Mouse (Mus musculus) layer of hippocampus, adult 2 months (tissue): ENCODE data around the gene Zc3h15. TPM values are rescaled to one million over a fixed set of nuclear protein-coding genes. Genes with fewer than 3 reads are reported as not detected.
"Not testable (repeated sequence)": the region's sequence is repeated elsewhere in the genome, so short reads cannot be mapped to it uniquely, and the experiment has no call there.

ENCODE experiments used
- DNase-seq, 2 experiments: peaks; one replicate each; pipeline ENCODE4 v3.0.0; 2022; ENCODE audit warnings: low spot score in 2 of 2
- H3K27ac ChIP-seq: fragments of 200-600 bp; 2 replicates; pipeline ENCODE4 v1.8.1; 2022
- H3K4me3 ChIP-seq: fragments of 200-600 bp; 2 replicates; pipeline ENCODE4 v1.8.1; 2022; ENCODE audit warnings: mild to moderate bottlenecking
- CTCF ChIP-seq: fragments of 200-600 bp; conservative IDR thresholded peaks from 2 replicates; pipeline ENCODE4 v1.8.1; 2022; ENCODE audit warnings: antibody characterized with exemption, mild to moderate bottlenecking, moderate library complexity
- total RNA-seq, 2 experiments: library from RNA; stranded (reverse); gene quantifications; 2 replicates each; pipeline ENCODE4 v1.2.3; 2021

Zc3h15 gene
- total RNA-seq, 2 experiments from 2014 or later, result 131 to 134 TPM

DNA sequence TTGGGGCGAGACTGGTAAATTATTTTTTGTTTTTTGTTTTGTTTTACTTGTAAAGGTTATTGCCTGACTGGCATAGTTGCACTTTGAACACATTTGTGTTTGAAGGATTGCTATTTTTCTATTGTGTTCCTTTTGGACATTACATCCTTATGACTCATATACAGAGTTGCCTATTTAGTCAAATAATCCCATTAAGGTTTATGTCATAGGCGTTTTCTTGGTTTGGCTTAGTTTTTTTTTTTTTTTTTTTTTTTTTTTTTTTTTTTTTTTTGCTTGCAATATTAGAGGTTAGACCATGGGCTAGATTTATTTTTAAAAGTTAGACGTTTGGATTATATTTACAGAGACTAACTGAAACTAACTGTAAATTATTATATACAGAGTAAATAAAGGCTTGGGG, 15.0 kb downstream of the Zc3h15 start:
- no peak overlapping the region for H3K27ac ChIP-seq
- TF ChIP-seq CTCF, result no peak
- no peak for DNase-seq
- no peak overlapping the region for H3K4me3 ChIP-seq

DNA sequence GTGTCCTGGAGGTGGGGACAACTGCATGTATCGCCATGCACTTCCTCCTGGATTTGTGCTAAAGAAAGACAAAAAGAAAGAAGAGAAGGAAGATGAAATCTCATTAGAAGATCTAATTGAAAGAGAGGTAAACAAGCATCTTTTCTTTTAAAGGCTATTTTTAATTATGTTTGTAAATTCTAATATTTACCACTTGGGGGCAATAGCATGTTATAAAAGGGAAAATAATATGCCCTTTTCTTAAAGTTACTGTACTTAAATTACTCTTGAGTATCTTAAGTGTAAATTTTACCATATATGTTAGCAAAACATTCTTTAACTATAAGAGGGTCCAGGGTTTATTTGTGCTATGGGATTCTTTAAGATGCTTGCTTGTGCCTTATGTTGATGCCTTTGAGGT, 15.9 kb downstream of the Zc3h15 start:
- peak; percentile 71 for TF ChIP-seq CTCF
- H3K4me3 ChIP-seq, result no peak overlapping the region
- no peak for DNase-seq
- no peak overlapping the region for H3K27ac ChIP-seq

DNA sequence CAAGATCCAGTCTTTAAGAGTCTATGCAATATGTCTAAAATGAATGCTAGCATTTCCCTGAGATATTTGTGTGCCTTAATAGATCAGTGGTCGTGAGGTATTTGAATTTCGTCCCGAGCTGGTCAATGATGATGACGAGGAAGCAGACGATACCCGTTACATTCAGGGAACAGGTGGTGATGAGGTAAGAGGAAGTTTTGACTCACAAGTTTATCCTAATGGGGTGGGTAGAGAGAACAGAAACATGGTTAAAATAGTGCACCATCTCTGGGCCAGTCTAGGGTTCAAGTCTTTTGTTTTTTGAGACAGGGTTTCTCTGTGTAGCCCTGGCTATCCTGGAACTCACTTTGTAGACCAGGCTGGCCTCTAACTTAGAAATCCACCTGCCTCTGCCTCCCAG, 17.1 kb downstream of the Zc3h15 start:
- Histone ChIP-seq H3K27ac (no peak overlapping the region), H3K4me3 (no peak overlapping the region)
- no peak for DNase-seq
- no peak for TF ChIP-seq CTCF

DNA sequence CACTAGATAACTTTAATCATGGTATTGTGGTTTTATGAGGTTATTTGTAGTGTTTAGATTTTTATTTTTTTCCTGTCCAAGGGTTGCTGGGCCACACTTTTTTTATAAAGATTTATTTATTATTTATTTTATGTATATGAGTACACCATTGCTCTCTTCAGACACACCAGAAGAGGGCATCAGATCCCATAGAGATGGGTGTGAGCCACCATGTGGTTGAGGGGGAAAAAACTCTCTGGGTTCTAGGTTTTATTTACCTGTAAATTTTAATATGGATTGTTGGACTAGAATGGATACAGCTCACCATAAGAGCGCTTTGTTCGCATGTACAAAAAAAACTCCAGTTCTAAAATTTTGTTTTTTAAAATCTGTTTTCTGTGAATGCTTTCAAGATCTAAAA, 20.8 kb downstream of the Zc3h15 start:
- not testable (repeated sequence) for DNase-seq, H3K4me3 ChIP-seq, H3K27ac ChIP-seq
- TF ChIP-seq CTCF, result peak; percentile 67

DNA sequence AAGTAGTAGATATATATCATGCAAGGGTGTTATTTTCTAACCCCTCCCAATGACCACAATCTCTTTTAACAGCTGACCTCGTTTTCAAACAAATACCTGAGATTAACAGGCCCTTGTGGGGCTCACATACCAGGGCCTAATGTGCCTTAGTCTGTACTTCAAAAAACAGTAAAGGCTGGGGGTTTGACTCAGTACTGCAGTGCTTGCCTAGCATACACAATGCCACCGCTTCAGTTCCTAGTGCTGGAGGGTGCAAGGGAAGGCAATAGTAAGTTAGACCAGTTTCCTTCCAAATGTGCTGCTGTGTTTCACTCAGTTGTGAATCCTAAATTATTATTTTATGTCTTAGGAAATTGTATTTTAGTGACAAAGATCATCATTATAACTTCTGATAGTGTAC, 23.2 kb downstream of the Zc3h15 start:
- DNase-seq, result no peak
- no peak overlapping the region for H3K27ac ChIP-seq
- H3K4me3 ChIP-seq, result no peak overlapping the region
- no peak for TF ChIP-seq CTCF

DNA sequence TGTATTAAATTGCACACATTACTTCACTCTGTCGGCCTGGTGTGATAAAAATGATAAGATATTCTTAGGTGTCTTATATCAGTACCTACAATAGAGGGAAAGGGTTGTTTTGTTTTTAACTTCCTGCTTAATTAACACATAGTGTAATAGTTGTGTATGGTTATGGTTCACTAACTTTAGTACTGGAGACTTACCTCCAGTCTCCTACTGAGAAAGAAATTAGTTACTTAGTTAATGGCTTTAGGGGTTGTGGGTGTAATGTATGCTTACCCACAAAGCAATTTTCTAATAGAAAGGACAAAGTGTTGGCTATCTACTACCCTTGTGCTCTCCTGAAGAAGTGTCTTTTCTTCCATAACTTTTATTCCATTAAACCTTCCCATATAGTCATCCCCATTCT, 23.8 kb downstream of the Zc3h15 start:
- DNase-seq, result no peak
- no peak overlapping the region for H3K27ac ChIP-seq
- no peak for TF ChIP-seq CTCF
- H3K4me3 ChIP-seq, result no peak overlapping the region

DNA sequence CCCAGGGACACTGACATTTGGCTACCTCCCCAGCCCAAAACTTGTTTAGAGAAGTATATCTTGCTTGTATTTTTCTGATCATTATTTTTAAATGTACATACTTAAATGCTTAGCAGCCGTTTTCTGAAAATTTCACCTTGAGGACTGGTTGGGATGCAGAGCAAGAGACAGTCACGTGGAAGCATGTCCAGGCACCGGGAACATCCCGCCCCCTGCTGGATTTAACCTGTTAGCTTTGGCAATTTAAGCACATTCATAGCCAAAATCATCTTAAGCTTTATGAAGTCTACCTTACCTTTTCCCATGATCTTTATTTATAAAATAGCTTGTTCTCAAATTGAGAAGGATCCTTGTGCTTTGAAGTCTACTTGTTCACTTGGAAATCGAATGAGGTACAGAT, 25.8 kb downstream of the Zc3h15 start:
- no peak overlapping the region for H3K4me3 ChIP-seq
- peak; percentile 48 for TF ChIP-seq CTCF
- H3K27ac ChIP-seq, result no peak overlapping the region
- DNase-seq, result no peak

DNA sequence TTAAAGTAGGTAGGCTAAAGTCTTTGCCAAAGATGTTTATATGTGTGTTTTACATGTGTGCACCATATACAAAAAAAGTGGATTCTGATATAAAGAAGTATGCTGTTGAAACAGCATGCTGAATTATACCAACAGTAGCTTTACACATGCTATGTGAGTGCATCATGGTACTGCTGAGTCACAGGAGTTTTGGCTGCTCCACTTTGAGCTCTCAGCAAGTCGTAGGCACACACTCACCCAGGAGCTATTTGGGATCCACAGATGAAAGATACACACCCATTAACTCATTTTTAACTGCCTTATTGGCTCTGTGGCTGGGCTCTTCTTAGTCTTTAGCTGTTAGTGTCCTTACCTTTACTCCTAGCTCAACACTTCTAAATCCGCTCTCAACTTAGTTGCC, 27.6 kb downstream of the Zc3h15 start:
- no peak for TF ChIP-seq CTCF
- H3K27ac ChIP-seq, result no peak overlapping the region
- H3K4me3 ChIP-seq, result no peak overlapping the region
- no peak for DNase-seq

DNA sequence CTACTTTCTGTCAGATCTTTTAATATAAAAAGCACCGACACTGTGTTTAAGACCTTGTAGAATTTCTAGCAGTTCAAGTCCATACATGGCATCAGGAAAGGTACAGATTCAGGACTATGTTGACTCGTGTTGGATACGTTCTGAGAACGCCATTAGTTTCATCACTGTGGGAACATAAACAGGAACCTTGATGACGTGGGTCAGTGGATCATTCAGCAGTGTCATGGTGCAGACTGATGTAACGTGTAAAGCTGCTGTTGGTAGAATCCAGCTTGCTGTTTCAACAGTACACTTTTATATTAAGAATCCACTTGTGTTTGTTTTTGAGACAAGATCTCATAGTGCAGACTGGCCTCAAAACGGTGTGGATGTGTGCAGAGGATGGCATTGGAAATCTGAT, 28.8 kb downstream of the Zc3h15 start:
- no peak overlapping the region for H3K4me3 ChIP-seq
- TF ChIP-seq CTCF, result no peak
- DNase-seq, result no peak
- H3K27ac ChIP-seq, result no peak overlapping the region

DNA sequence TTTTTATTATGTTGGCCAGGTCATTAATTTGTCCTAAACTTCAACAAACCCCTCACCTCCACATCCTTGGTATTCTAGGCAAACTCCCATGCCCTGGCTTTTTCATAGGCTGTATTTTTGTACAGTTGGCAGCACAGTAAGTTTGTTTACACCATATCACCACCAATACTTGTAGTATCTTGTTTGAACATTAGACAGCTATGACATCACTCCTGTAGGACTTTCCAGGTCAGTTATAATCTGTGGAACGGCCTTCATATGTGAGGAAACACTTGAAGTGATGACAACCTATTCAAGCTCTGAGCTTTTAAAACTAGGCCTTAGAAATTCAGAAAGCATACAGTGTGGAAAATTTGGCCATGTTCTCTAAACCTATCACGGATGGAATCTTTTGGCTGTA, 29.6 kb downstream of the Zc3h15 start:
- TF ChIP-seq CTCF, result no peak
- no peak for DNase-seq
- no peak overlapping the region for H3K4me3 ChIP-seq
- H3K27ac ChIP-seq, result no peak overlapping the region

DNA sequence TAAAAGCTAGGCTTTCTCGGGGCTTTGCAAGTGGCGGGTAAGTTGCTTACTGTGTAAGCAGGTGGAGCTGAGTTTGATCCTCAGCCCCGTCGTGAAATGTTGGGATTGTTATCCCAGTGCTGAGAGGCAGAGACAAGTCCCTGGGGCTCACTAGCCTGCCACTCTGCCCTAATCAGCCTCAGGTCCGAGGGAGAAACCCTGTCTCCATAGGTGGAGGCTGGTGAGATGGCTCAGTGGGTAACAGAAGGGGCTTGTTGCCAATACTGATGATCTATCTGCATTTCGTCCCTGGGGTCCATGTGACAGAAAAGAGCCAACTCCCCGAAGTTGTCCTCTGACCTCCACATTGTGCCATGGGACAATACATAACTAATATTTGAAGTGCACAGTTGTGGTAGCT, 30.2 kb downstream of the Zc3h15 start:
- TF ChIP-seq CTCF, result no peak
- Histone ChIP-seq H3K27ac (no peak overlapping the region), H3K4me3 (no peak overlapping the region)
- DNase-seq, result no peak

DNA sequence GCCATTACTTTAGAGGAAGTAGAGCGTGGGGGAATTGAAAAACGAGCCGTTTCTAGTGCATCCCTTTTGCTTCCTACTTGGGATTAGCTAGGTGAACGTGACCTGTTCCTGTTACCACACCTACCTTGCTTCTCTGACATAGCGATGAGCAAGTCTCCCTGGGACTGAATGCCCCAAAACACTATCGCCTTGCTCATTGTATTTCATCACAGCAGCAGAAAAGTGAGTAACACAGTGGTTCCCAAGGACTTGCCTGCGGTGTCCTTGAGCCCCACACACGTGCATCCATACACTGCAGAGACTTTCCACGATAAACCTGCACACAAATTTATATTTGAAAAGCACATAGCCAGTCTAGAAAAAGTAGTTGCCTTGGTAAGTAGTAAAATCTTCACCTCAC, 30.7 kb downstream of the Zc3h15 start:
- Histone ChIP-seq H3K4me3 (no peak overlapping the region), H3K27ac (no peak overlapping the region)
- TF ChIP-seq CTCF, result no peak
- DNase-seq, result no peak

DNA sequence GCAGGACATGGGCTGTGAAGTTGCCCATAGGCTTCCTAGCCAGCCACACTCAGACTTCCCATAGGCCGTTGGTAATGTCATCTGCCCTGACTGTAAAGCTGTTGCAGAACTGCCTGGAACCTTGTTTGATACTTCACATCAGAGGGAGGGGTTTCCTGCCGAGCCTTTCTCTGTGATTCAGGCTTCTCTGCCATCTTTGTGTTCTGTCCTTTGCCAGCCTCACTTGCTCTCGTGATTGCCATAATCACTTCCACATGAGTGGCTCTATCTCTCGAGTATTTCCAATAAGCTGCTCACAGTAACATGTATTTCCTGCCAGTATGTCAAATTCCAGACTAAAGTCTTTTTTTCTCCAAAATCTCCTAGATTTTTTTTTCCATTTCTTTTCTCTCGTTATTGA, 31.4 kb downstream of the Zc3h15 start:
- DNase-seq, result no peak
- no peak for TF ChIP-seq CTCF

DNA sequence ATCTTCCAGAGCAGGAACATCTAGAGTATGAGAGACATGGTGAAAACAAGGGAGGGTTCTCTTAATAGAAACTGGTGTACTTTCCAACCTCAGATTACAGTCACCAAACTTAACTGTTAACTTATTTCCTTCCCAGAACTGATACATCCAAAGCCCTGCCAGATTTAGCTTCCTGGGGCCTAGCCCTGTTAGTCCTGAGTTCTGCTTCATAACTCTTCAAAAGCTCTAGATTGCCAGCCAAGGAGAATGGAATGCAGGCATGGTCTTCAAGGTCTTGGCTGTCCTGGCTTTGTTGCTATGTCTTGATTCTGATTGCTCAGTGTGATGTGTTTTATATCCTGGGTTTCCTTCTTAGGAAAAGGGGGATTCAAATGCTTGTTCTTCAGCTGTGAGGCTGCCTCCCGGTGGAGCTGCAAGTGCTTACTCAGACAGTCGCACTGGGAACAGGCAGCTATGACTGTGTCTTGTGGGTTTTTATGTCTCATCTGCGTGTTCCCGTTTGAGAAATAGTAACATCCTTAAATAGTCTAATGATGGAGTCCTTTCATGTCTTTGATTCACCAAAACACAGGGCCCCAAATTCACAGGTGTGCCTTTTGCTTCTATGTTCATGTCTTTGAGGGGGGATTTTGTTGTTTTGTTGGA, 32.1 kb downstream of the Zc3h15 start:
- H3K4me3 ChIP-seq, result no peak overlapping the region
- peak overlapping the region; percentile 29; the same call in 1 of the 2 replicates for H3K27ac ChIP-seq
- no peak for TF ChIP-seq CTCF
- no peak for DNase-seq

More for the DNA sequence above, 31.4 kb downstream of the Zc3h15 start:
- Histone ChIP-seq H3K4me3 (no peak overlapping the region), H3K27ac (peak overlapping the region; percentile 29; the same call in 1 of the 2 replicates)

DNA sequence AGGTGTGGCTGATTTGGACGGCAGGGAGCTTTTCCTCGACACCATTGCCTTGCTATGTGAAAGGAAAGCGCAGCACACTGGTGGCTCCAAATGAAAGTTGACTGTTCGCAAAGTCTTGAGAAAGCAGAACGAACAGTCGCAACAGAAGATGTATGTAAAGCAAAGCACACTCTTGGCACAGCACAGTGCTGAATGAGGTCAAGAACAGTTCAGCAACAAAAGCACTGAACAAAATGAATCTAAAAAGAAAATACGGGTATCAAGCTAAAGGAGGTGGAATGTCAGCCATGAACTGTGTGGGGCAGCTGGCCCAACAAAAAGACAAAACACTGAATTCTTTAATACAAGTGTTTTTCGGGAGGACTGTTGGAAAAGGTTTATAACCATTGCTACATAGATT, 37.1 kb downstream of the Zc3h15 start:
- DNase-seq, result no peak
- no peak overlapping the region for H3K27ac ChIP-seq
- TF ChIP-seq CTCF, result no peak
- H3K4me3 ChIP-seq, result no peak overlapping the region
